Mouse (Mus musculus) urinary bladder, adult 2 months (tissue): ENCODE data around the gene Olfr738. TPM values are rescaled to one million over a fixed set of nuclear protein-coding genes. Genes with fewer than 3 reads are reported as not detected.

Experiments
- DNase-seq: peaks from one replicate; pipeline ENCODE4 v3.0.0; 2022; ENCODE audit warnings: low spot score
- polyA plus RNA-seq: library from polyadenylated mRNA; depleted of rRNA; stranded (reverse); fragments of >200 nt; gene quantifications from 2 replicates; pipeline ENCODE4 v1.2.3, GENCODE M21; 2012; rRNA removed

Gene Olfr738
- polyA plus RNA-seq, result not detected in 2 replicates

DNA sequence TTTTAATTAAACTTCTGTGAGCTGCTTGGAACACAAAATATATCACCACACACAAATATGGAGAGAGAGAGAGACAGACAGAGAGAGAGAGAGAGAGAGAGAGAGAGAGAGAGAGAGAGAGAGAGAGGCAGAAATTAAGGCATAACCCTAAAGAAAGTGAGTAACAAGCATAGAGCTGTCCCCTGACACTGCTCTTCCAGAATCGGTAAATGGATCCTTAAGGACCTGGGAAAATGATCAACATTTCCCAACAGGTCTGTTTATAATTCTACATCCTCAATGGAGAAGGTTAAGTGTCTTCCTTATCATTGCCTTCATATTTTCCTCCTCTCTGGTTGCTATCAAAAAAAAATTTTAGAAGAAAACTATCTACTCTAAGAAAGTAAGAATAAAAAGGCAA is at the start of gene Olfr738:
Gene Olfr738, plus strand, starts transcription at position 301 of the 400 bp plus-strand sequence.
- no peak for DNase-seq

DNA sequence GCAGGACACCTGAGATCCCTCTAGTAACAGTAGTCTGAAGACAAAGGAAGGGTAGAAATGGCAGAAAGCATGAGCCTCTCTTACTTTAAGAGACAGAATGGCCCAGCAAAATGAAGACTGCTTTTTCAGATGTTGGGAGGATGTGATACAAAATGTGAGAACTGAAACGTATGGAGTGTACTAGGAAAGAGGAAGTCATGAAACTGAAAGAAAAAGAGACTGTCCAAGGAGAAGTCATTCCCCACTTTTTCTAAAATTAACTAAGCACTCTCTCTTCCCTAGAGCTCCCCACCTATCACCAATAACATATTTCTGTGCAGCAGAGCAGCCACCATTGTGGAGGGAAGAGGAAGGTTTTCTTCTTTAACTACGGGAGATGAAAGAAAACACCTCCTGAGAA is 49.8 kb upstream of the Olfr738 start, which contains the start of gene Tlr11:
Gene Tlr11, plus strand, starts transcription at position 322 of the 400 bp plus-strand sequence.
- no peak for DNase-seq

DNA sequence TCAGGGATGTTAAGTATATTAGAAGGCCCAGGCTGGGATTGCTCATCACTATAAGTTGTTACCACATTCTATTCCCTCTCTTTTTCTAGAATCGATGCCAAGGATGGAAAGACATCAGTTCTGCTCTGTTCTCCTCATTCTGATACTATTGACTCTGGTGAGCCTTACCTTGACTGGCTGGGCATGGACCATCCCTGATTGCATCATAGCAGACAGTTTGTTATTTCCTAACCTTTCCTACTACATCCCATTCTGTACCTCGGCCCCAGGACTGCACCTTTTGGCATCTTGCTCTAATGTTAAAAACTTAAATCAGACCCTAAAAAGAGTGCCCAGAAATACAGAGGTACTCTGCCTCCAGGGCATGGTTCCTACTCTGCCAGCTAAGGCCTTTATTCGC is 46.9 kb upstream of the Olfr738 start:
- no peak for DNase-seq

DNA sequence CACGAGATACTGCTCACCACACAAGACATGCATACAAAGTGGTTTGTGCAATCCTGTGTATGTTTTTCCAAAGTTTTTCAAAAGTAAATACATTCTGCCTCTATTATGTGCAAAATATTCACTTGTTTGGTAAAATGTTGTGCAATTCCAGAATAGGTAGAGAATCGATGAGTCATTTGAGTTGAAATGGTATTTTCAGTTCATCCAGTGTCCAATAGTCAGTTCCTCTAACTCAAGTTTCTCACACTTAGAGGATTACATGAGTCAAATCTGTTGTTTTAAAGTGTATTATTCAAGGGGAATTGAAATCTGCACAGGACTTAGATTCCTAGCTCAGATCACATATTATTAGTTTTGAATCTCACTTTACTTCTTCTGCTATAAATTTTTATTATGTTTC is 43.8 kb upstream of the Olfr738 start:
- DNase-seq, result no peak

DNA sequence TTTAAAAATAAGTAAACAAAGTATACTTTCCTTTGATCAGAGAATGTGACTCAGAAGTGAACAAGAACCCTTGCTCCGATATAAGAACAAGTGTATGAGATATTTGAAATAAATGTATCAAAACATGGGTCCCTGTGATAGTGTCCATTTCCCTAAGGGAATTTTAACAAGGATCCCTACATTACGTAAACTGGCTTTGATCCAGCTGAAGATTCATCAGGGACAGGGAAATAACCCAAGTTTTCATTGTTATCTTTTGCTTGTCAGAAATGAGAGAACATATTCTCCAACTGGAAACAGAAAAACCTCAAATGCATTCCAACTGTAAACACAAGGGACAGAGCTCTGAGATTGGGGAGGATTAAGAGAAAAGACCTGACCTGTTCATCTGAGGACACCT is 26.5 kb upstream of the Olfr738 start, which contains the start of gene Olfr736:
Gene Olfr736, plus strand, starts transcription at position 301 of the 400 bp plus-strand sequence.
- DNase-seq, result no peak

DNA sequence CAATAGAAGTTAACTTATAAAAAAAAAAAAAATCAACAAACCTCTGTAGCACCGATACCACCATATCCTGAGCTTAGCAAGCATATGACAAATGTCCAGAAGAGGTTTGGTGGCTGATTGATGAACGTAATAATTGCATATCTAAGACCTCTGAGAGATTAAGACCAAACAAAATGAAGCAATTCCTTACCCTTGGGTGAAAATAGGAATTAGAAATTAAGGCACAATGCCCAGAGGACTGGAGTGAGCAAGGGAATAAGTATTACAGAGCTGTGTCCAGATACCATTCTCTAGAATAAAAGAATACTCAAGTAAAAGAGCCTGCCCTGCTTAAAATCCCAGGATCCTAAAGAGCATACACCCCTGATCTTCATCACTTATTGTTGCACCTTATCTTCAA is 11.0 kb downstream of the Olfr738 start, which contains the start of gene Olfr739:
Gene Olfr739, plus strand, starts transcription at position 301 of the 400 bp plus-strand sequence.
- DNase-seq, result no peak

DNA sequence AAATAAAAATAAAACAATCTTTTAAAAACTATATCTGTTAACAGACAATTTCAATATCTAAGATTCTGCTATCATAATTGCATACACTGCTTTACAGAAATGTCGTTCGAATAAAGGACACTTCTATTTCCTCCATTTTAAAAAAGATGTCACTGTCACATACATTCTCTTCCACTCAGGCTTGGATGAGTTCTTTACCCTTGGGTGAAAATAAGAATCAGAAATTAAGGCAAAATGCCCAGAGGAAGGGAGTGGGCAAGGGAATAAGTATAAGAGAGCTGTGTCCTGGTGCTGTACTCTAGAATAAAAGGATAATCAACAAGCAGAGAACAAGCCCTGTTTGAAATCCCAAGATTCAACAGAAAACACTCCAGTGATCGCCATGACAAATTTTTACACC is 37.9 kb downstream of the Olfr738 start, which contains the start of gene Olfr740:
Gene Olfr740, plus strand, starts transcription at position 301 of the 400 bp plus-strand sequence.
- no peak for DNase-seq

Other genes starting within 250 kb of the Olfr738 start
- not detected in 2 replicates for gene Olfr730, start 219.4 kb upstream of the Olfr738 start, polyA plus RNA-seq
- not detected in 2 replicates for gene Olfr731, start 165.7 kb upstream of the Olfr738 start, polyA plus RNA-seq
- gene Olfr732, start 123.4 kb upstream of the Olfr738 start, polyA plus RNA-seq, result not detected in 2 replicates
- not detected in 2 replicates for gene Olfr733, start 106.0 kb upstream of the Olfr738 start, polyA plus RNA-seq
- not detected in 2 replicates for gene Olfr734, start 80.8 kb upstream of the Olfr738 start, polyA plus RNA-seq
- 0.07 TPM in 1 of 2 replicates, not detected in the other for gene Olfr735, start 58.7 kb upstream of the Olfr738 start, polyA plus RNA-seq
- 1.1 and 1.4 TPM in 2 replicates for gene Tlr11, start 49.7 kb upstream of the Olfr738 start, polyA plus RNA-seq
- not detected in 2 replicates for gene Olfr736, start 26.4 kb upstream of the Olfr738 start, polyA plus RNA-seq
- not detected in 2 replicates for gene Olfr739, start 11.1 kb downstream of the Olfr738 start, polyA plus RNA-seq
- gene Olfr740, start 38.0 kb downstream of the Olfr738 start, polyA plus RNA-seq, result not detected in 2 replicates
- not detected in 2 replicates for gene Olfr741, start 65.2 kb downstream of the Olfr738 start, polyA plus RNA-seq
- not detected in 2 replicates for gene Olfr742, start 96.0 kb downstream of the Olfr738 start, polyA plus RNA-seq
- not detected in 2 replicates for gene Olfr743, start 114.3 kb downstream of the Olfr738 start, polyA plus RNA-seq
- not detected in 2 replicates for gene Olfr744, start 207.3 kb downstream of the Olfr738 start, polyA plus RNA-seq
- not detected in 2 replicates for gene Olfr745, start 231.8 kb downstream of the Olfr738 start, polyA plus RNA-seq
- gene Olfr746, start 239.5 kb downstream of the Olfr738 start, polyA plus RNA-seq, result not detected in 2 replicates